Mouse (Mus musculus) forebrain, embryonic 12.5 days (tissue): Measurements from ENCODE around the gene Dync1h1. TPM values are rescaled to one million over a fixed set of nuclear protein-coding genes. Genes with fewer than 3 reads are reported as not detected.

ENCODE experiments used
- ATAC-seq: fragments of 200-750 bp; cut with Nextera tagmentation; 2 replicates; pipeline ENCODE4 v1.8.0; 2017; ENCODE audit warnings: moderate TSS enrichment; ENCODE audit not compliant: low FRiP score
- H3K27ac ChIP-seq: fragments of 300-500 bp; sonication (generic); 2 replicates; pipeline ENCODE4 v1.5.1; 2016; ENCODE audit warnings: mild to moderate bottlenecking
- H3K27me3 ChIP-seq: fragments of 300-500 bp; sonication (generic); 2 replicates; pipeline ENCODE4 v1.6.1; 2016; ENCODE audit warnings: mild to moderate bottlenecking
- H3K36me3 ChIP-seq: fragments of 300-500 bp; sonication (generic); replicated peaks from 2 replicates; pipeline ENCODE4 v1.6.1; 2016; ENCODE audit warnings: mild to moderate bottlenecking
- H3K4me1 ChIP-seq: fragments of 300-500 bp; sonication (generic); 2 replicates; pipeline ENCODE4 v1.6.1; 2016
- H3K4me2 ChIP-seq: fragments of 300-500 bp; sonication (generic); 2 replicates; pipeline ENCODE4 v1.6.1; 2016; ENCODE audit warnings: mild to moderate bottlenecking, moderate library complexity
- H3K4me3 ChIP-seq: fragments of 300-500 bp; sonication (generic); replicated peaks from 2 replicates; pipeline ENCODE4 v1.5.1; 2016; ENCODE audit warnings: mild to moderate bottlenecking
- H3K9ac ChIP-seq: fragments of 300-500 bp; sonication (generic); 2 replicates; pipeline ENCODE4 v1.6.1; 2016; ENCODE audit warnings: mild to moderate bottlenecking
- H3K9me3 ChIP-seq: fragments of 300-500 bp; sonication (generic); 2 replicates; pipeline ENCODE4 v1.6.1; 2016
- WGBS: fragments of 180-500 bp; shearing (Covaris S2); methylation state at CpG from one replicate; pipeline ENCODE4 v1.1.7; 2016; 5-methylcytosine and 5-hydroxymethylcytosine counted together
- polyA plus RNA-seq: library from polyadenylated mRNA; unstranded; fragments of >200 nt; fragmentation: Nextera tagmentation; extraction: Ambion mirVana; gene quantifications from 2 replicates; pipeline ENCODE4 v1.2.1, GENCODE M21; 2016

Dync1h1 gene
- polyA plus RNA-seq: 97.5 and 98.8 TPM in 2 replicates

DNA sequence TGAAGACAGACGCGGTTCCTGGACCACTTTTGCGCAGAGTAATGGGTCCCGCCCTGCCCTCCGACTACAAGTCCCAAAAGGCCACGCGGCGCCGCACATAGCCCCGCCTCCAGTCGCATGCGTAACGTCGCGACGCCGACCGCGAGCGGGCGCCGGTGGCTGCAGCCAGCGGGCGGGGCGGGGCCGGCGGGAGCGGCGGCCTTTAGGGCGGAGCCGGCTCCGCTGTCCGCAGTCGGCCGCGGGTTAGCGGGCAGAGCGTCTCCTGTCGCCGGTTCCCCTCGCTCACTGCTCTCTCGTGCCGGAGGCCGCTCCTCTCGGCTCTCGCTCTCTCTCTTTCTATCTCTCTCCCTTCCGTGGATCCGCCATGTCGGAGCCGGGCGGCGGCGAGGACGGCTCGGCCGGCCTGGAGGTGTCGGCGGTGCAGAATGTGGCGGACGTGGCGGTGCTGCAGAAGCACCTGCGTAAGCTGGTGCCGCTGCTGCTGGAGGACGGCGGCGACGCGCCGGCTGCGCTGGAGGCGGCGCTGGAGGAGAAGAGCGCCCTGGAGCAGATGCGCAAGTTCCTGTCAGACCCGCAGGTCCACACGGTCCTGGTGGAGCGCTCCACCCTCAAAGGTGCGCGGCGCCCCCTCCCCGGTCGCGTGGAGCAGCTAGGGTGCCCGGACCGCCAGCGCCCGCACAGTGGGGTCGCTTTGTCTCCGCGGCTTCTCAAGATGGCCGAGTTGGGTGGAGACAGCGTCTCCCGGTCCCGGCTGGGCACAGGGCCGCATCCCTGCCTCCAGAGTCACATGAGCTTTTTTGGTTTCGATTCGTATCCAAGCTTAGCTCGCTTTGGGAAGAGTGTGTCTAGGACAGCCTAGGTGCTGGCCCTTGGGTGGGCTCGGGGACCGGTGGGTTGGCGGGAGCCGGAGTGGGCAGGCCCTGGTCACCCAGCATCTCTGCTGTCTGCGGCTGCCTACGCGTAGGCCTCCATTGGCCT lies at the start of gene Dync1h1:
Gene Dync1h1, plus strand, starts transcription at position 212 of the 978 bp plus-strand sequence.
- Histone ChIP-seq H3K27me3 (peaks cover 17% of the 10 kb centered on the region), H3K36me3 (peaks cover 3% of the 10 kb centered on the region; the same call in 1 of the 2 replicates), H3K4me1 (peaks cover 32% of the 10 kb centered on the region), H3K9me3 (no peaks in the 10 kb centered on the region), H3K9ac (peak within 1 kb of the TSS; percentile 94), H3K27ac (peak within 1 kb of the TSS; percentile 95), H3K4me3 (peak within 1 kb of the TSS; percentile 88), H3K4me2 (peak within 1 kb of the TSS; percentile 83)
- peak; percentile 96 for ATAC-seq
- under 1% methylated on average over 75 of the region's 105 CpGs for WGBS

- no peak overlapping the region for H3K9ac ChIP-seq
- H3K4me1 ChIP-seq: no peaks in the 10 kb centered on the region
- H3K4me3 ChIP-seq: no peak overlapping the region
- H3K36me3 ChIP-seq: peaks cover 87% of the 10 kb centered on the region
- H3K27ac ChIP-seq: no peak overlapping the region
- ATAC-seq: no peak
- 90% methylated on average over 13 of the region's 13 CpGs for WGBS
- H3K9me3 ChIP-seq: no peaks in the 10 kb centered on the region
- H3K27me3 ChIP-seq: no peaks in the 10 kb centered on the region
- H3K4me2 ChIP-seq: no peak overlapping the region
These were observed 49.1 kb upstream of the Dync1h1 start for GRCm38 (mm10) chr12:110552113-110552512.

- WGBS: 92% methylated on average over 5 of the region's 5 CpGs
- Histone ChIP-seq H3K36me3 (peaks cover 91% of the 10 kb centered on the region), H3K9me3 (no peaks in the 10 kb centered on the region), H3K4me3 (no peak overlapping the region), H3K4me2 (no peak overlapping the region), H3K4me1 (no peaks in the 10 kb centered on the region), H3K9ac (no peak overlapping the region), H3K27me3 (no peaks in the 10 kb centered on the region), H3K27ac (no peak overlapping the region)
- no peak for ATAC-seq
These were observed 47.9 kb upstream of the Dync1h1 start for GRCm38 (mm10) chr12:110553362-110553761.

DNA sequence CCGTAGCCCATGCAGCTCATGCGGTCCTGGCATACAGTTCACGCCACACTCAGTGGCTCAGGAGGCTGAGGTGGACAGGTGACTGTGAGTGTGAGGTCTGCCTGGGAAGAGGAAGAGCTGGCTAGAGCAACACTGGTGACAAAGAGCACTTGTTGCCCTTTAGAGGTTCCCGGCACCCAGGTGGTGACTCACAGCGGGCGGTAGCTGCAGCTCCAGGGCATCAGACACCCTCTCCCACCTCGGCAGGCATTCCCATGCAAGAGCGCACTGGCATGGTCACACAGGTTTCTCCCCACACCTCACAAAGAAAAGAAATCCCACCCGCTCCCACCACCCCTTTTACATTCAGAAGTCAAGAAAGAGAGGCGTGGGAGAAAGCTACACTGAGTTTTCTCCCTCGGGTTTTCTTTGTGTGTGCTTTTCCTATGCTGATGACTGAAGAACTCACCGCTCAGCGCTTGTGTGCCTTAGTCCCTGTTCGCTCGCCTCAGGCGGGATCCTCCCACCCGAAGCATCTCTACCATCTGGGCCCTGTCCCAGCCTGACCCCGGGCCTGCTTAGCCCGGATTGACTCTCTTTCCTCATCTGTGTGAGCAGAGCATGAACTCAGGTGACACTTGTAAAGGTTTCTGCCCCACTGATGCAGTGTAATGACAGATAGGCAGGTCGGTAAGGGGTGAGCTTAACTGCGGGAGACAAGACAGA lies 45.6 kb upstream of the Dync1h1 start:
- Histone ChIP-seq H3K36me3 (peaks cover 89% of the 10 kb centered on the region), H3K9ac (no peak overlapping the region), H3K9me3 (no peaks in the 10 kb centered on the region), H3K27me3 (no peaks in the 10 kb centered on the region), H3K4me2 (no peak overlapping the region), H3K4me1 (no peaks in the 10 kb centered on the region), H3K27ac (no peak overlapping the region), H3K4me3 (no peak overlapping the region)
- WGBS: 92% methylated on average over 21 of the region's 21 CpGs
- ATAC-seq: no peak

- WGBS: 69% methylated on average over 18 of the region's 18 CpGs
- Histone ChIP-seq H3K9ac (no peak overlapping the region), H3K36me3 (peaks cover 85% of the 10 kb centered on the region), H3K27me3 (no peaks in the 10 kb centered on the region), H3K4me1 (no peaks in the 10 kb centered on the region), H3K4me2 (no peak overlapping the region), H3K9me3 (no peaks in the 10 kb centered on the region), H3K4me3 (no peak overlapping the region), H3K27ac (no peak overlapping the region)
- ATAC-seq: no peak
These were observed 44.2 kb upstream of the Dync1h1 start for GRCm38 (mm10) chr12:110556861-110557628.

DNA sequence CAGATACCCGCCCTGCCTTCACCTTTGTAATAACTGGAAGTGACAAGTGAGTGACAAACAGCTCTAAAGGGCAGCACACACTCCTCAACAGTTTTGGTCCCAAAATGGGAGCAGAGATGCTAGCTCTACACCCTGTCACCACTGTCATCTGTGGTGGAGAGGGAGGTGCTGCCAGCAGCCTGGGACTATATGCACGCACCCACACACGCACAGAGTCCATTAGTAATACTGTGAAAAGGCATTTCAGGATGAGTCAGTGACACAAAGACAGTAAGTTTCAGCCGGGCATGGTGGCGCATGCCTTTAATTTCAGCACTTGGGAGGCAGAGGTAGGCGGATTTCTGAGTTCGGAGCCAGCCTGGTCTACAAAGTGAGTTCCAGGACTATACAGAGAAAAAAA lies 43.1 kb upstream of the Dync1h1 start:
- Histone ChIP-seq H3K4me1 (no peaks in the 10 kb centered on the region; the same call in 1 of the 2 replicates), H3K4me2 (no peak overlapping the region), H3K9ac (no peak overlapping the region), H3K27ac (no peak overlapping the region), H3K27me3 (no peaks in the 10 kb centered on the region), H3K4me3 (no peak overlapping the region), H3K9me3 (no peaks in the 10 kb centered on the region), H3K36me3 (peaks cover 84% of the 10 kb centered on the region)
- ATAC-seq: no peak
- WGBS: 95% methylated on average over 7 of the region's 7 CpGs

GRCm38 (mm10) chr12:110563383-110563782 lies 37.9 kb upstream of the Dync1h1 start:
- Histone ChIP-seq H3K4me3 (no peak overlapping the region), H3K4me1 (no peaks in the 10 kb centered on the region; the same call in 1 of the 2 replicates), H3K4me2 (no peak overlapping the region), H3K9ac (no peak overlapping the region), H3K27ac (no peak overlapping the region), H3K27me3 (no peaks in the 10 kb centered on the region), H3K9me3 (no peaks in the 10 kb centered on the region), H3K36me3 (peaks cover 73% of the 10 kb centered on the region)
- no peak for ATAC-seq
- 76% methylated on average over 11 of the region's 11 CpGs for WGBS

DNA sequence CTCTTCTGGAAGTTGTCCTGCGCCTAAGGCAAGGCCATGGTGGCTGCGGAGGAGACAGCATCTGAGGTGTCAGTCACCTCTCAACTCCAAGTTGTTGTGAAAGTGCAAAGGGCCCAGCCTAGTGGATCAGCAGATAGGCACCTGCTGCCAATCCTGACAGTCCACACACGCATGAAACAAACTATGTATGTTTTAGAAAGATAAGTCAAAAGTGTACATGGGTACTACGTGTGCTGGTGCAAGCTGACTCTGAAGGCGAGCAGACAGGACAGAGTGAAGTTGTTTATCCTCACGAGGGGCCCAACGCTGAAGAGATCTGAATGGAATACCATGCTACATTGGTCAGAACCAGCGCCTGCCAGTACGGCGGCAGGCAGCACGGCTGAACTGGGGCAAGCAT lies 36.4 kb upstream of the Dync1h1 start:
- no peak overlapping the region for H3K27ac ChIP-seq
- ATAC-seq: no peak
- 95% methylated on average over 11 of the region's 11 CpGs for WGBS
- H3K4me2 ChIP-seq: no peak overlapping the region
- no peak overlapping the region for H3K4me3 ChIP-seq
- no peak overlapping the region for H3K9ac ChIP-seq
- H3K36me3 ChIP-seq: peaks cover 73% of the 10 kb centered on the region
- no peaks in the 10 kb centered on the region for H3K9me3 ChIP-seq
- no peaks in the 10 kb centered on the region for H3K27me3 ChIP-seq
- no peaks in the 10 kb centered on the region; the same call in 1 of the 2 replicates for H3K4me1 ChIP-seq

DNA sequence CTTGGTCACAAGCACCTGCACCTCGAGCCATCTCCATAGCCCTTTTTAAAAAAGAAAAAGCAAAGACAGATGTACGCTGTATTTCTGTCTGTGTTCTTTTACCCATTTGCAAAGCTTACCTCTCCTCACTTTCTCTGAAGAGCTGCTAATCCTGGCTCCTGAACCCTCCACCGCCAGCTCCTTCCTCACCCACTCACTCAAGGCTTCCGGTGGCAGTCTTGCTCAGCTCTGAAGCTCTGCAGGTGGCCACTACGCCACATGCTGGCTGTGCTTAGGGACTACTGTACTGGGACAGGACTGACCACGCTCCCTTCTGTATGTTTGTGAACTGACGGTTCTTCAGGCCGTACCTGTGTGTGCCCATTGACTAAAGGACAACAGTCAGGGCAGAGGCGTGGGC lies 34.9 kb upstream of the Dync1h1 start:
- WGBS: 95% methylated on average over 9 of the region's 9 CpGs
- no peak overlapping the region for H3K4me2 ChIP-seq
- H3K9ac ChIP-seq: no peak overlapping the region
- H3K27ac ChIP-seq: no peak overlapping the region
- peaks cover 77% of the 10 kb centered on the region for H3K36me3 ChIP-seq
- no peaks in the 10 kb centered on the region for H3K9me3 ChIP-seq
- H3K4me1 ChIP-seq: no peaks in the 10 kb centered on the region; the same call in 1 of the 2 replicates
- ATAC-seq: no peak
- H3K4me3 ChIP-seq: no peak overlapping the region
- H3K27me3 ChIP-seq: no peaks in the 10 kb centered on the region

DNA sequence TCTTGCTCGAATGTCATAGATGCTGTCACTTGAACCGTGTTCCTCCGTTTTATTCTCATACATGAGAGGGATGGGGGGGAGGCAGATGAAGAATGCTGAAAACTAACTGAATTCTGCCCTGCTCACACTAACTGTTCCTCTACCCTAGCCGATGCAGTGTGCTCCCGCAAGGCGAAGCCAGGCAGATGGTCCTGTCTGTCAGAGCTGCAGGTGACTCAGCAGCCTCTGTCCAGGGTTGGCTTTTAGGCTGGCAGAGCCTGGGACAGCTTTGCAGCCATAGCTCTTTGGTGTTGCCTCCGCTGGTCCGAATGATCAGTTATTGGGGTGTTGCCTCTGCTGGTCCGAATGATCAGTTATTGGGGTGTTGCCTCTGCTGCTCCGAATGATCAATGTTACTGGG lies 30.2 kb upstream of the Dync1h1 start:
- no peaks in the 10 kb centered on the region for H3K9me3 ChIP-seq
- no peak overlapping the region for H3K9ac ChIP-seq
- no peaks in the 10 kb centered on the region for H3K4me1 ChIP-seq
- H3K27me3 ChIP-seq: no peaks in the 10 kb centered on the region
- H3K4me2 ChIP-seq: no peak overlapping the region
- no peak overlapping the region for H3K4me3 ChIP-seq
- ATAC-seq: no peak
- 94% methylated on average over 10 of the region's 10 CpGs for WGBS
- no peak overlapping the region for H3K27ac ChIP-seq
- H3K36me3 ChIP-seq: peaks cover 72% of the 10 kb centered on the region

DNA sequence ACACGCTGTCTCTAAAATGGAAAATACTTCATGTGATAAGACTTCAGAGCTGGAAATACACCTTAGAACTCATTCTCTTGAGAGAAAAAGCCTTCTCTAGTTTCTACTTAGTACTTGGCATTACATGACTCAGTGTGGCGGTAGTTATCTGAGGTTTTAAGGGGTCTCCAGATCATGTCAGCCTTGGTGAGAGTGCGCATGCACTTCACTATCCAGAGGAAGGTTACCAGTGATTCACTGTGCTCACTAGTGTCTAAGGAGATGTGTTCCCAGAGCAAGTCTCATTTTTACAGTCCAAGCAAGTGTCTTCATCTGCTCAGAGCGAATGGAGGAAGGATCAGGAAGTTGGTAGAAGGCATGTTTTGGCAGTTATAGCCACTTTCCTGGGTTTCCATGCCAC lies 28.9 kb upstream of the Dync1h1 start:
- no peaks in the 10 kb centered on the region for H3K9me3 ChIP-seq
- H3K27ac ChIP-seq: no peak overlapping the region
- H3K4me2 ChIP-seq: no peak overlapping the region
- 98% methylated on average over 4 of the region's 4 CpGs for WGBS
- no peaks in the 10 kb centered on the region for H3K27me3 ChIP-seq
- H3K4me1 ChIP-seq: no peaks in the 10 kb centered on the region
- H3K36me3 ChIP-seq: peaks cover 60% of the 10 kb centered on the region
- ATAC-seq: no peak
- no peak overlapping the region for H3K4me3 ChIP-seq
- no peak overlapping the region for H3K9ac ChIP-seq

DNA sequence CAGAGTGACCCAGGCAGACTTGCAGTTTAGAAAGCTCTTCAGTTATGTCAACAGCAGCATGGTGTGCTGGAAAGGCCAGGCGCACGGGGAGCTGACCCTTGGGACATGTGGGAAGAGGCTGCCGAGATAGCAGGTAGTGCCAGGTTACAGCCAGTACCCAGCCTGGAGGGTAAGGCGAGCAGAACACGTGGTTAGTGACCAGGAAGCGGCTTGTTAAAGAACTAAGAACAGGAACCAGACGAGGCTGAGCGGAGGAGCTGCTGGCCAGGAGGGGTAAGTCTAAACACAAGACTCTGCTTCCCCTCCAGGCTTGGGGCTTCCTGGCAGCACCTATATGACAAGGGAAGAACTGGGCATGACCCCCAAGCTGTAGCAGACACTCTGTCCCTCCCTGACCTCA lies 27.6 kb upstream of the Dync1h1 start:
- ATAC-seq: no peak
- WGBS: 88% methylated on average over 8 of the region's 8 CpGs
- Histone ChIP-seq H3K36me3 (peaks cover 48% of the 10 kb centered on the region), H3K27me3 (no peaks in the 10 kb centered on the region), H3K9me3 (no peaks in the 10 kb centered on the region), H3K9ac (no peak overlapping the region), H3K27ac (no peak overlapping the region), H3K4me1 (no peaks in the 10 kb centered on the region), H3K4me3 (no peak overlapping the region), H3K4me2 (no peak overlapping the region)
